Mouse (Mus musculus) midbrain, embryonic 16.5 days (tissue): ENCODE data around the gene Tbc1d5. TPM values are rescaled to one million over a fixed set of nuclear protein-coding genes. Genes with fewer than 3 reads are reported as not detected.

ENCODE experiments used
- ATAC-seq: fragments of 200-750 bp; cut with Nextera tagmentation; 2 replicates; pipeline ENCODE4 v1.8.0; 2017; ENCODE audit warnings: moderate TSS enrichment
- H3K27ac ChIP-seq: fragments of 300-500 bp; sonication (generic); 2 replicates; pipeline ENCODE4 v1.5.1; 2014; ENCODE audit warnings: mild to moderate bottlenecking, low read length, mixed read lengths
- H3K27me3 ChIP-seq: fragments of 300-500 bp; sonication (generic); 2 replicates; pipeline ENCODE4 v1.6.1; 2014; ENCODE audit warnings: low read depth, low read length, mixed read lengths; ENCODE audit not compliant: control insufficient read depth, insufficient read depth
- H3K36me3 ChIP-seq: fragments of 300-500 bp; sonication (generic); 2 replicates; pipeline ENCODE4 v1.6.1; 2014; ENCODE audit warnings: mild to moderate bottlenecking, low read length, moderate library complexity, mixed read lengths; ENCODE audit not compliant: control insufficient read depth, insufficient read depth
- H3K4me1 ChIP-seq: fragments of 300-500 bp; sonication (generic); 2 replicates; pipeline ENCODE4 v1.6.1; 2014; ENCODE audit warnings: mild to moderate bottlenecking, low read length, mixed read lengths; ENCODE audit not compliant: control insufficient read depth, insufficient read depth
- H3K4me2 ChIP-seq: fragments of 300-500 bp; sonication (generic); 2 replicates; pipeline ENCODE4 v1.6.1; 2014; ENCODE audit warnings: mild to moderate bottlenecking, low read length, mixed read lengths
- H3K4me3 ChIP-seq: fragments of 300-500 bp; sonication (generic); 2 replicates; pipeline ENCODE4 v1.5.1; 2014; ENCODE audit warnings: low read depth, mild to moderate bottlenecking, low read length, moderate library complexity, mixed read lengths
- H3K9ac ChIP-seq: fragments of 300-500 bp; sonication (generic); 2 replicates; pipeline ENCODE4 v1.6.1; 2014; ENCODE audit warnings: low read depth, low read length, mixed read lengths
- H3K9me3 ChIP-seq: fragments of 300-500 bp; sonication (generic); replicated peaks from 2 replicates; pipeline ENCODE4 v1.6.1; 2014; ENCODE audit warnings: mild to moderate bottlenecking, low read length, mixed read lengths; ENCODE audit not compliant: control insufficient read depth, poor library complexity, severe bottlenecking
- WGBS: fragments of 180-500 bp; shearing (Covaris S2); extraction: QIAGEN DNeasy Blood & Tissue Kit; methylation state at CpG from one replicate; pipeline ENCODE4 v1.1.7; 2014; 5-methylcytosine and 5-hydroxymethylcytosine counted together
- polyA plus RNA-seq: library from polyadenylated mRNA; unstranded; fragments of >200 nt; fragmentation: Nextera tagmentation; extraction: Ambion mirVana; gene quantifications from 2 replicates; pipeline ENCODE4 v1.2.1, GENCODE M21; 2015

Tbc1d5 gene
- polyA plus RNA-seq, 1 experiment from 2014 or later = 9.1 TPM

GRCm38 (mm10) chr17:50763407-50763806 is 415.7 kb downstream of the Tbc1d5 start:
- Histone ChIP-seq H3K4me2 (no peak overlapping the region), H3K27me3 (no peaks in the 10 kb centered on the region), H3K9ac (no peak overlapping the region), H3K4me3 (no peak overlapping the region), H3K9me3 (no peaks in the 10 kb centered on the region), H3K4me1 (peaks cover 3% of the 10 kb centered on the region; the same call in 1 of the 2 replicates), H3K36me3 (no peaks in the 10 kb centered on the region), H3K27ac (no peak overlapping the region)
- ATAC-seq = no peak
- WGBS = 92% methylated on average over 5 of the region's 5 CpGs

GRCm38 (mm10) chr17:50762231-50762630 is 416.9 kb downstream of the Tbc1d5 start:
- WGBS = 91% methylated on average over 5 of the region's 5 CpGs
- Histone ChIP-seq H3K4me3 (no peak overlapping the region), H3K9me3 (no peaks in the 10 kb centered on the region), H3K4me2 (no peak overlapping the region), H3K27me3 (no peaks in the 10 kb centered on the region), H3K4me1 (peaks cover 3% of the 10 kb centered on the region; the same call in 1 of the 2 replicates), H3K9ac (no peak overlapping the region), H3K36me3 (no peaks in the 10 kb centered on the region), H3K27ac (no peak overlapping the region)
- ATAC-seq = no peak

- Histone ChIP-seq H3K27me3 (no peaks in the 10 kb centered on the region), H3K4me3 (no peak overlapping the region), H3K9me3 (no peaks in the 10 kb centered on the region), H3K27ac (no peak overlapping the region), H3K36me3 (no peaks in the 10 kb centered on the region), H3K4me2 (no peak overlapping the region), H3K4me1 (peaks cover 3% of the 10 kb centered on the region; the same call in 1 of the 2 replicates), H3K9ac (no peak overlapping the region)
- 22% methylated on average over 5 of the region's 5 CpGs for WGBS
- peak; percentile 60; the same call in 1 of the 2 replicates for ATAC-seq
Observed at GRCm38 (mm10) chr17:50761082-50761481, 418.1 kb downstream of the Tbc1d5 start.

- H3K9ac ChIP-seq = no peak overlapping the region
- 88% methylated on average over 9 of the region's 9 CpGs for whole genome bisulfite sequencing
- no peaks in the 10 kb centered on the region for H3K27me3 ChIP-seq
- H3K4me1 ChIP-seq = no peaks in the 10 kb centered on the region
- H3K4me2 ChIP-seq = no peak overlapping the region
- no peak overlapping the region for H3K4me3 ChIP-seq
- no peaks in the 10 kb centered on the region for H3K9me3 ChIP-seq
- no peak overlapping the region for H3K27ac ChIP-seq
- no peaks in the 10 kb centered on the region for H3K36me3 ChIP-seq
- ATAC-seq = no peak
Observed at GRCm38 (mm10) chr17:50753356-50754138, 425.6 kb downstream of the Tbc1d5 start.

- no peak overlapping the region for H3K9ac ChIP-seq
- H3K4me3 ChIP-seq = no peak overlapping the region
- no peaks in the 10 kb centered on the region for H3K4me1 ChIP-seq
- H3K27ac ChIP-seq = no peak overlapping the region
- H3K27me3 ChIP-seq = no peaks in the 10 kb centered on the region
- no peaks in the 10 kb centered on the region for H3K36me3 ChIP-seq
- H3K9me3 ChIP-seq = no peaks in the 10 kb centered on the region
- no peak overlapping the region for H3K4me2 ChIP-seq
- ATAC-seq = peak; percentile 60; the same call in 1 of the 2 replicates
- 66% methylated on average over 3 of the region's 3 CpGs for WGBS
Observed at GRCm38 (mm10) chr17:50752753-50753152, 426.4 kb downstream of the Tbc1d5 start.

- Histone ChIP-seq H3K9ac (no peak overlapping the region), H3K27me3 (no peaks in the 10 kb centered on the region), H3K4me2 (no peak overlapping the region), H3K36me3 (no peaks in the 10 kb centered on the region), H3K27ac (no peak overlapping the region), H3K9me3 (no peaks in the 10 kb centered on the region), H3K4me1 (no peaks in the 10 kb centered on the region), H3K4me3 (no peak overlapping the region)
- ATAC-seq = no peak
- 87% methylated on average over 3 of the region's 3 CpGs for WGBS
Observed at GRCm38 (mm10) chr17:50751911-50752310, 427.2 kb downstream of the Tbc1d5 start.

GRCm38 (mm10) chr17:50750874-50751273 is 428.3 kb downstream of the Tbc1d5 start:
- H3K9ac ChIP-seq = no peak overlapping the region
- H3K9me3 ChIP-seq = no peaks in the 10 kb centered on the region
- no peaks in the 10 kb centered on the region for H3K27me3 ChIP-seq
- H3K4me2 ChIP-seq = no peak overlapping the region
- no peak overlapping the region for H3K4me3 ChIP-seq
- no peak for ATAC-seq
- H3K36me3 ChIP-seq = no peaks in the 10 kb centered on the region
- no peaks in the 10 kb centered on the region for H3K4me1 ChIP-seq
- WGBS = 49% methylated on average over 2 of the region's 2 CpGs
- H3K27ac ChIP-seq = no peak overlapping the region

- Histone ChIP-seq H3K4me2 (no peak overlapping the region), H3K4me1 (no peaks in the 10 kb centered on the region), H3K9me3 (no peaks in the 10 kb centered on the region), H3K27me3 (no peaks in the 10 kb centered on the region), H3K4me3 (no peak overlapping the region), H3K36me3 (no peaks in the 10 kb centered on the region), H3K9ac (no peak overlapping the region), H3K27ac (no peak overlapping the region)
- 84% methylated on average over 6 of the region's 6 CpGs for WGBS
- no peak for ATAC-seq
Observed at GRCm38 (mm10) chr17:50741386-50741785, 437.8 kb downstream of the Tbc1d5 start.

GRCm38 (mm10) chr17:50740804-50741203 is 438.3 kb downstream of the Tbc1d5 start:
- Histone ChIP-seq H3K4me1 (no peaks in the 10 kb centered on the region), H3K36me3 (no peaks in the 10 kb centered on the region), H3K27me3 (no peaks in the 10 kb centered on the region), H3K9ac (no peak overlapping the region), H3K9me3 (no peaks in the 10 kb centered on the region), H3K4me2 (no peak overlapping the region), H3K4me3 (no peak overlapping the region), H3K27ac (no peak overlapping the region)
- ATAC-seq = no peak
- WGBS = 91% methylated on average over 1 of the region's 1 CpGs
